Mouse (Mus musculus) gastrocnemius, postnatal 36 days (tissue): ENCODE results near the gene Defa2. TPM values are rescaled to one million over a fixed set of nuclear protein-coding genes. Genes with fewer than 3 reads are reported as not detected.
"Not testable (repeated sequence)": the region's sequence is repeated elsewhere in the genome, so short reads cannot be mapped to it uniquely, and the experiment has no call there.

Experiments
- DNase-seq, 2 experiments: peaks; one replicate each; pipeline ENCODE4 v3.0.0; 2022
- intact Hi-C: fragments of 180-260 bp; cut with DNase I; formaldehyde crosslinking; loops from one replicate; pipeline ENCODE4 v1.15.1; 2025
- long read RNA-seq, 2 experiments: library from polyadenylated mRNA; stranded (forward); transcript quantifications; one replicate each; pipeline ENCODE4 v2.0.0; 2021
- total RNA-seq, 2 experiments: library from RNA; stranded (reverse); gene quantifications; 2 replicates each; pipeline ENCODE4 v1.2.3; 2021

Defa2 gene
- total RNA-seq, result not detected
- long read RNA-seq, experiment 1, result 0 reads
- long read RNA-seq, experiment 2, result 0 reads

DNA sequence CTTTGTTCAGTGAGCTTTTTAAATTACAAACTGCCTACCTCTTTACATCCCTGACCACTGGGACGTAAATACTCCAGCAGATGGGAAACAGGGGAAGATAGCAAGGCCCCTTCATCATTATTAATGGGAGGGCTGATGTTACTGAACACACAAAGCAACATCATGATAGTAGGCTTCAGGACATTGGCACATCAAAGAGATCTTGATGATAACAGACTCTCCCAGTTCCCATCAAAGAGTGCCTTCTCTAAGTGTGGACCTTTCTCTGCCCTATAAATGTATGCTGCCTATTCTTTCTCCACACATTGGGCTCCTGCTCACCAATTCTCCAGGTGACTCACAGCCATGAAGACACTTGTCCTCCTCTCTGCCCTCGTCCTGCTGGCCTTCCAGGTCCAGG, at the start of gene Defa2:
Defa2 (plus strand) TSS at position 301 of the 400 bp plus-strand sequence.
- intact Hi-C loops, DNase-seq: not testable (repeated sequence)

DNA sequence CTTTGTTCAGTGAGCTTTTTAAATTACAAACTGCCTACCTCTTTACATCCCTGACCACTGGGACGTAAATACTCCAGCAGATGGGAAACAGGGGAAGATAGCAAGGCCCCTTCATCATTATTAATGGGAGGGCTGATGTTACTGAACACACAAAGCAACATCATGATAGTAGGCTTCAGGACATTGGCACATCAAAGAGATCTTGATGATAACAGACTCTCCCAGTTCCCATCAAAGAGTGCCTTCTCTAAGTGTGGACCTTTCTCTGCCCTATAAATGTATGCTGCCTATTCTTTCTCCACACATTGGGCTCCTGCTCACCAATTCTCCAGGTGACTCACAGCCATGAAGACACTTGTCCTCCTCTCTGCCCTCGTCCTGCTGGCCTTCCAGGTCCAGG, 13.2 kb downstream of the Defa2 start, which contains the start of gene Defa33:
Defa33 (plus strand) TSS at position 301 of the 400 bp plus-strand sequence.
- DNase-seq, intact Hi-C loops: not testable (repeated sequence)

DNA sequence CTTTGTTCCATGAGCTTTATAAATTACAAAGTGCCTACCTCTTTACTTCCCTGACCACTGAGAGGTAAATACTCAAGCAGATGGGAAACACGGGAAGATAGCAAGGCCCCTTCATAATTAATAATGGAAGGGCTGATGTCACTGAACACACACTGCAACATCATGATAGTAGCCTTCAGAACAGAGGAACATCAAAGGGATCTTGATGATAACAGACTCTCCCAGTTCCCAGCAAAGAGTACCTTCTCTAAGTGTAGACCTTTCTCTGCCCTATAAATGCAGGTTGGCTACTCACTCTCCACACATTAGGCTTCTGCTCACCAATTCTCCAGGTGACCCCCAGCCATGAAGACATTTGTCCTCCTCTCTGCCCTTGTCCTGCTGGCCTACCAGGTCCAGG, 48.8 kb downstream of the Defa2 start, which contains the start of gene Defa36:
Defa36 (plus strand) TSS at position 301 of the 400 bp plus-strand sequence.
- DNase-seq, intact Hi-C loops: not testable (repeated sequence)

Other genes with a start within 250 kb of the Defa2 start
- not detected for gene Defa30, start 243.9 kb upstream of the Defa2 start, total RNA-seq
- gene Defa22, start 216.2 kb upstream of the Defa2 start, total RNA-seq, result not detected
- not detected for gene Defa31, start 186.9 kb upstream of the Defa2 start, total RNA-seq
- not detected for gene Gm15293, start 177.0 kb upstream of the Defa2 start, total RNA-seq
- not detected for gene Gm15292, start 128.8 kb upstream of the Defa2 start, total RNA-seq
- gene Defa27, start 63.0 kb upstream of the Defa2 start, total RNA-seq, result not detected
- gene Defa29, start 51.5 kb upstream of the Defa2 start, total RNA-seq, result not detected
- gene Defa33, start 13.3 kb downstream of the Defa2 start, total RNA-seq, result not detected
- gene Defa36, start 48.9 kb downstream of the Defa2 start, total RNA-seq, result not detected
- gene Gm7849, start 78.0 kb downstream of the Defa2 start, total RNA-seq, result not detected
- gene Defa20, start 130.7 kb downstream of the Defa2 start, total RNA-seq, result not detected
- gene Defa32, start 150.5 kb downstream of the Defa2 start, total RNA-seq, result not detected
- gene Defa37, start 186.9 kb downstream of the Defa2 start, total RNA-seq, result not detected
- gene Defa28, start 204.5 kb downstream of the Defa2 start, total RNA-seq, result not detected
- gene Gm7861, start 216.0 kb downstream of the Defa2 start, total RNA-seq, result not detected
- not detected for gene Defa26, start 239.7 kb downstream of the Defa2 start, total RNA-seq